Mouse (Mus musculus) layer of hippocampus, adult 2 months (tissue): ENCODE results near the gene Calu. TPM values are rescaled to one million over a fixed set of nuclear protein-coding genes. Genes with fewer than 3 reads are reported as not detected.

Experiments
- DNase-seq, 2 experiments: peaks; one replicate each; pipeline ENCODE4 v3.0.0; 2022; ENCODE audit warnings: low spot score in 2 of 2
- H3K27ac ChIP-seq: fragments of 200-600 bp; 2 replicates; pipeline ENCODE4 v1.8.1; 2022
- H3K4me3 ChIP-seq: fragments of 200-600 bp; 2 replicates; pipeline ENCODE4 v1.8.1; 2022; ENCODE audit warnings: mild to moderate bottlenecking
- CTCF ChIP-seq: fragments of 200-600 bp; conservative IDR thresholded peaks from 2 replicates; pipeline ENCODE4 v1.8.1; 2022; ENCODE audit warnings: antibody characterized with exemption, mild to moderate bottlenecking, moderate library complexity
- long read RNA-seq, 2 experiments: library from polyadenylated mRNA; stranded (forward); transcript quantifications; one replicate each; pipeline ENCODE4 v2.0.0; 2021; ENCODE audit warnings: borderline mapping rate in 2 of 2
- total RNA-seq, 2 experiments: library from RNA; stranded (reverse); gene quantifications; 2 replicates each; pipeline ENCODE4 v1.2.3; 2021

Calu gene
- 10 to 100 TPM; 65.3 to 67.6 TPM for total RNA-seq
- long read RNA-seq, experiment 1, transcript Calu-202 (7 exons, 2,670 nt), result major isoform, 24 of 53 reads
- long read RNA-seq, experiment 1, transcript Calu-201 (7 exons, 3,229 nt), result minor isoform, 22 of 53 reads
- long read RNA-seq, experiment 1, partial matches to known transcripts, result 5 of 53 reads
- long read RNA-seq, experiment 1, other reads (novel, unspliced or antisense), result 2 of 53 reads
- long read RNA-seq, experiment 2, transcript Calu-201 (7 exons, 3,229 nt), result major isoform, 48 of 84 reads
- long read RNA-seq, experiment 2, transcript Calu-202 (7 exons, 2,670 nt), result minor isoform, 31 of 84 reads
- long read RNA-seq, experiment 2, partial matches to known transcripts, result 2 of 84 reads
- long read RNA-seq, experiment 2, other reads (novel, unspliced or antisense), result 3 of 84 reads

DNA sequence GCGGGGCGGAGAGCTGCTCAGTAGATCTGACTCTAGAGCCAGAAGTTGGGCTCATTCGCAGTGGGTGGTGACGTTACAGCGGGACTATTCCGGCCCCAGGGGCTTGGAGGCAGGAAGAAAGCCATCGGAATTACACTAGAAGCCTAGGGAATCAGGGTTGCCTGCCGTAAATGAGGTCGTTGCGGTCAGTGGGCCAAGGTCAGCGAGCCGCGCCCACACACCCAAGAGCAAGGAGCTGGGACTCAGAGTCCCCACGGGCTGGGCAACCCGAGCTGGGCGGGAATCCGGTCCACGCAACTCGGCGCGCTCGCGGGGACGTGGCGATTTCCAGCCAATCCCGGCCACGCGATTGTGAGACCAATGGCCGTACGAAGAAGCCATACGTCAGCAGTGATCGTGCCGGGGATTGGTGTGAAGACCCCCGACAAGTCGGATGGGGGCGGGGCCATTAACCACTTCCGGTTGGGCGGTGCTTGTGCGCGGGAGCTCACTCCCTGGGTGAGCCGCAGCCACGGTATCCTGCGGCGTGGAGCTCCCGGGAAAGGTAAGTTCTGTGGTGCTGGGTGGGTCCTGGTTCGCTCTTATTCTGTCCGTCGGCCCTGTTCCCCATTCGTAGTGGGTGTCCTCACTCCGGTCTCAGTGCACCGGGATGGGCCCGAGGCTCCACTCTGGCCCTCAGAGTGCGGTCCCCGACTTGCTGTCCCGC lies at the start of gene Calu:
Calu (plus strand) TSS at position 405 of the 706 bp plus-strand sequence.
- H3K4me3 ChIP-seq, result peak within 1 kb of the TSS; percentile 91
- peak; percentile 99 to 100 for DNase-seq
- no peak for TF ChIP-seq CTCF
- peak within 1 kb of the TSS; percentile 93 for H3K27ac ChIP-seq

DNA sequence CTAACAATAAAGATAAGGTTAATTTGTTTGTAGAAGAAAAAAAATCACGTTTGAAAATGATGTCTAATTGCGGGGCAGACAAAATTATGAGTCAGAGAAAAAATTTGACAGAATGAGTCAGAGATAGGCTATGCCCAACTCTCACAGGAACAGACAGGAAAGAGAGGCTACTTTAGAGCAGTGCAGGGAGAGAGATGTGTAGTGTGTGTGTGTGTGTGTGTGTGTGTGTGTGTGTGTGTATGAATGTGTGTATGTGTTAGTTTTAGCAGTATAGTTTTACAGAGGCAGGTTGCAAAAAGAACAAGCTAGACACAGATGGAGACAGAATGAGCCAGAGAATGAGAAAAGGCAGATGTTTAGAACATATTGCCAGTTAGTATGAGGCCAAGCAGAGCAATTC lies 48.8 kb upstream of the Calu start:
- no peak for TF ChIP-seq CTCF
- Histone ChIP-seq H3K4me3 (no peak overlapping the region), H3K27ac (no peak overlapping the region)
- no peak for DNase-seq

DNA sequence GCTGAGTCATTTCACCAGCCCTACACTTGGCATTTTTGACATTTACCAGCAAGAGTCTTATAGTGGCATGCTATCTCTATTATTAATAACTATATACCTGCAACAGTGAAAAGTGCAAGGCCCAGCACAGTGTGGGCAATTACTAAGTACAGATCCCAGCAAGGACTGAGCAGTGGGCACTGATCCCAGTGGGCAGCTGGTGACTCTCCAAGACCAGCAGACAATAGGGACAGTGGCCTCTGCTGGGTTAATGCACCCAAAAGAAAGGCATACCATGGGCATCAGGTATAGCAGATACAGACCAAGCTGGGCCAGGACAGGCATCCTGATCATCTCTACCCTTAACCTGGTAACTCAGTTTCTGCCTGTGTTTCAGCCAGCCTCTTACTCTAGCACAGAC lies 44.6 kb upstream of the Calu start:
- TF ChIP-seq CTCF, result no peak
- no peak for DNase-seq
- H3K27ac ChIP-seq, result no peak overlapping the region
- H3K4me3 ChIP-seq, result no peak overlapping the region

DNA sequence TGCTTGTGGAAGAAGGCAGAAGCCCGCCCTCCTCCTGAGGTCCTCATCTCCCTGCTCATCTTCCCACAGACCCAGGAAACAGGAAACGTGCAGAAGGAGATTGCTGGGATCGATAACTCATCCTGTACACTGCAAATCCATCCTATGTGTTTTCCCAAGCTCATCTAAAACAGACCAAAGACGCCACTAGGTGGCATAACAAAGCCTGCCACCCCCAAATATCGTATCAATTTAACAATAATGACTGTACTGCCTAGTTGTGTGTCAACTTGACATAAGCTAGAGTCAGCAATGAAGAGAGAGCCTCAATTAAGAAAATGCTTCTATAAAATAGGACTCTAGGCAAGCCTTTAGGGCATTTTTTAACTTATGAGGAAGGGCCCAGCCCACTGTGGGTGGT lies 44.1 kb upstream of the Calu start:
- no peak for DNase-seq
- TF ChIP-seq CTCF, result peak; percentile 69

DNA sequence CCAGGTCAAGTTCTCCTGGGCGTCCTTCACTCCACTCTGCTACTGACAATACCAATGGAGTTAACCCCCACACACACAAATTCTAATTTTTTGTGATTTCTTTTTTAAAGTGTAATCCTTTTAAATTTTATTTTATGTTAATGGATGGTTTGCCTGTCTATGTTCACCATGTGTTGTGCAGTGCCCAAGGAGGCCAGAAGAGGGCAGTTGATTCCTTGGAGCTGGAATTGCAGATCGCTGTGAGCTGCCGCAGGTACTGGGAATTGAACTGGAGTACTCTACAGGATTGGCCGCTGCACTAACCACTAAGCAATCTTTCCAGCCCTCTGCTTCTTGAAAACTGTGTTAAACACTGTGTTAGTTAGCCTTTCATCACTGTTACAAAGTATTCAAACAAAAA lies 42.4 kb upstream of the Calu start:
- Histone ChIP-seq H3K4me3 (no peak overlapping the region), H3K27ac (no peak overlapping the region)
- DNase-seq, result no peak
- 0 out of 2 replicates have a peak, but pooled peaks have one; percentile 13 for TF ChIP-seq CTCF

More for the DNA sequence above, 44.1 kb upstream of the Calu start:
- Histone ChIP-seq H3K4me3 (no peak overlapping the region), H3K27ac (no peak overlapping the region)

DNA sequence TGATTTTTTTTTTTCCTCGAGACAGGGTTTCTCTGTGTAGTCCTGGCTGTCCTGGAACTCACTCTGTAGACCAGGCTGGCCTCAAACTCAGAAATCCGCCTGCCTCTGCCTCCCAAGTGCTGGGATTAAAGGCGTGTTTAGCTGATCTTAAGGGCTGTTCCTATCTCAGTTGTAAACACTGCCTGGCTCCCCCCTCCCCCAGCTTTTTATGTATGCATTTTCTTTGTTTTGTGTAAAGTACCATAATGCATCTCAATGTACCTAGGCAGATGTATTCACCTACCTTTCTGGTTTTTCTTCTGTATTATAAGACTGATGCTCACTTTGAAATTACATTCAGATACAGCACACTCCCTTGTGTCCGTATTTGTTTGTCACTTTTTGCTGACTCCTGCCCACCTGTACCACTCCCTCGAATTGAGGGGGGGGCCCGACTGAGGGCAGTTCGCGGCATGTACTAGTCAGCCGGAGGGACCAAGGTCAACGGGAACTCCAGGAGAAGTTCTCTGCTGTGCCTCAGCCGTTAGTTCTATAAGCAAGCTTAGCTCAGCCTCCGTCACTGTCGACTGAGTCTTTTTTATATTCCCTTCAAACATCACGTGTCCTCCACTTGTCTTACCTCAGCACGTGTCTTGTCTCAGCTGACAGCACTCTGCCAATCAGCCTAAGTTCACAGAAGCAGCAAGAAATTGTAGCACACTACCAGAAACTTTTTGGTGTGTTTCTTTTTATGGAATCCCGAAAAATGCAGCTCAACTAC lies 38.8 kb upstream of the Calu start:
- H3K4me3 ChIP-seq, result no peak overlapping the region
- DNase-seq, result no peak

DNA sequence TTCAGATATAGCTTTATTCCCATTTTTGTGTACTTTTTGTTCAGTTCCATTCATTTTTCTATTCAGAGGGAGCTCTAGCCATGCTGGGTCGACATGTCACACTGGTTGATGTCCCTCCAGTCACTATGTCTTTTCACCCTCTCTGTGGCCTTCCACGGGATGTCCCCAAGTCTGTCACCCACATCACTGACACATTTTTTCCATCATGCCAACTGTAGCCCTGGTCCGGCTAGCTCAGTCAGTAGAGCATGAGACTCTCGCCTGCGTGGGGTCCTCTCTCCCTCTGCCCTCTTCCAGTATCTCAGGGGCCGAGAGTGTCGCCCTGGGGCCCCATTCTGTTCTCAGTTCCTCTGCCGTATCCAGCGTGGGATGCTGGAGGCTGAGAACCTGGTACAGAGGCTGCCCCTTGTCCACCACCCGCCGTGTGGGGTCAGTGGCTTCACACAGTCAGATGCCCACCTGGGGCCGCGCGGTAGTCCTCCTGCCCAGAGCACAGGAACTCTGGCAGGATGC lies 34.1 kb upstream of the Calu start:
- TF ChIP-seq CTCF, result no peak
- H3K27ac ChIP-seq, result no peak overlapping the region
- DNase-seq, result no peak

More for the DNA sequence above, 38.8 kb upstream of the Calu start:
- TF ChIP-seq CTCF, result no peak
- no peak overlapping the region for H3K27ac ChIP-seq

DNA sequence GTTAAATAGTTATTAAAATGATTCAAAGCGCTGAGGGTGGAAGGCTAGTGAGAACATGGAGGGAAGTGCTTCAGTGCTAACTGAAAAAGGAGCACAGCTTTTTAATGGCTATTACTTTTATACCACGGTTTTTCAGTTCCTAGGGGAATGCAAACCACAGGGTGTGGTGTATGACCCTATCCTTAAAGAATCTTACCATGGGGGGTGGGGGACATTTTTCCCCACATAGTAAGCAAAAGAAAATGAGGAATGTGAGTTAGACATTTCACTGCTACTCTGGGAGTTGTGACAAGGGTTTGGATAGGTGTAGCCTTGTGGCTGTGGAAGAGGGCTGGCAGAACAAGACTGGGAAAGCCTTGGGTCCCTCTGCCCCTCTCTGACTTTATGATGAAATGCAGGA lies 30.6 kb upstream of the Calu start:
- no peak for TF ChIP-seq CTCF
- Histone ChIP-seq H3K27ac (no peak overlapping the region), H3K4me3 (no peak overlapping the region)
- no peak for DNase-seq

More for the DNA sequence above, 34.1 kb upstream of the Calu start:
- no peak overlapping the region for H3K4me3 ChIP-seq

DNA sequence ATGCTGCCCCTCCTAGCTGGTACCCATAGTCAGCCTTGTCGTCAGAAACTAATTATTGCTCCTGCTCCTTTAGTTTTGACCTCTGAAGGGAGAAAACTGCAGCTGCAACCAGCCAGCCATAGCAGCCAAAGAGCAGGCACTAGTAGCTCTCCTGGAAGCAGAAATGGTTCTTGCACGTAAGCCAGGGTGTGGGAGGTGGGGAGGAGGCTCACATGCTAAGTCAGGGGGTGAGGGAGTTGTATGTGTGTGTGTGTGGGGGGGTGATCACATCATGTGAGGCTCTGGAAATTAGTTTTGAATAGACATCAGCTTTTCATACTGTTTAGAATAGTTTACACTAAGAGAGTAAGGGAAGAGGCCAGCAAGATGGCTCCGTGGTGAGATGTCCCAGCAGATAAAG lies 29.9 kb upstream of the Calu start:
- Histone ChIP-seq H3K4me3 (no peak overlapping the region), H3K27ac (no peak overlapping the region)
- TF ChIP-seq CTCF, result no peak
- no peak for DNase-seq

DNA sequence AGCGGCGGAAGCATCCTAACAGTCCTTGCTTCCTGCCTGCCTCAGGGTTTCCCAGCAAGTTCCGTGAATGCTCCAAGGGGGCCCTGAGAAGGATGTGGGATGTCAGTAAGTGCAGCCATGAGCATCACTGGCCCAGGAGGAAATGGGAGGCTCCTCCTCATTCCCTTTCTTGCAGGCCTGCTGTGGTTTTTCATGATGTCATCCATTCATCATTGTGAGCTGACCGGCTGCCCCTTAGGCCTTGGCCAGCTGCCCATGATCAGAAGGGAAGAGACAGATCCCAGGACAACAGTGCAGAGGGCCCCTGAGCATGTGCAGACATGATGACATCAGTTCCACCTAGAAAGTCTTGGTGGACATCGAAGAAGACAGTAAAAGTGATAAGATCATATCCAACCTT lies 29.0 kb upstream of the Calu start, which contains the start of gene Fam71f1:
Fam71f1 (plus strand) TSS at position 262 of the 400 bp plus-strand sequence.
- no peak for DNase-seq
- TF ChIP-seq CTCF, result no peak
- H3K4me3 ChIP-seq, result no peak within 1 kb of the TSS
- no peak within 1 kb of the TSS for H3K27ac ChIP-seq

DNA sequence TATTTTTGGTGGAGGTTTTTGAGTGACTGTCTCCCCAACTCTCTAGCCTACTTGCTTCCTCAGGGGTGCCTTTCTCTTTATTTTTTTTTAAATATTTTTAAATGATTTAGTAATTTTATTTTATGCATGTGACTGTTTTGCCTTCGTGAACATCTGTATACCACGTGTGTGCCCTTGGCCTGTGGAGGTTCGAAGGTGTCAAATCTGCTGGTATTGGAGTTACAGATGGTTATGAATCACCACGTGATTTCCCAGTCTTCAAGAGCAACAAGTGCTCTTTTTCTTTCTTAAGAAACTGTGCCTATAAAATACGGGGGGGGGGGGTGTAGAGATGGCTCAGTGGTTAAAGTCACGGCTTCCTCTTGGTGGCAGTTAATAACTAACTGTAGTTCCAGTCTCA lies 26.3 kb upstream of the Calu start:
- no peak overlapping the region for H3K4me3 ChIP-seq
- no peak for TF ChIP-seq CTCF
- H3K27ac ChIP-seq, result no peak overlapping the region
- no peak for DNase-seq

DNA sequence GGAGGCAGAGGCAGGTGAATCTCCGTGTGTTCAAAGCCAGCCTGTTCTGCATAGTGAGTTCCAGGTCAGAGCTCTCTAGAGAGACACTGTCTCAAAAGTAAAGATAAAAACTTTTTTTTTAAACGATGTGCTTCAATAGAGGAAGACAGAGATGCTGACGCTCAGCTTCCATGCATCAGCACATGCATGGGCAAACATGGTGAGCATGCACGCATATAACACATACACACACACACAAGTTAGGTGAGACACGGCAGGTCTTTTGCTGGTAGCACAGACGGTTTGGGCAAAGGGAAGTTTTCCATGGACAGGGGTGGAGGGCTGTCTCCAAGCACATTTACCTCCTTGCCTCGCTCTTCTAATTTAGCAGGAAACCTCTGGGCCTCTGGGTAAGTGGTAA lies 25.7 kb upstream of the Calu start:
- H3K4me3 ChIP-seq, result no peak overlapping the region
- DNase-seq, result no peak
- no peak overlapping the region for H3K27ac ChIP-seq
- no peak for TF ChIP-seq CTCF

DNA sequence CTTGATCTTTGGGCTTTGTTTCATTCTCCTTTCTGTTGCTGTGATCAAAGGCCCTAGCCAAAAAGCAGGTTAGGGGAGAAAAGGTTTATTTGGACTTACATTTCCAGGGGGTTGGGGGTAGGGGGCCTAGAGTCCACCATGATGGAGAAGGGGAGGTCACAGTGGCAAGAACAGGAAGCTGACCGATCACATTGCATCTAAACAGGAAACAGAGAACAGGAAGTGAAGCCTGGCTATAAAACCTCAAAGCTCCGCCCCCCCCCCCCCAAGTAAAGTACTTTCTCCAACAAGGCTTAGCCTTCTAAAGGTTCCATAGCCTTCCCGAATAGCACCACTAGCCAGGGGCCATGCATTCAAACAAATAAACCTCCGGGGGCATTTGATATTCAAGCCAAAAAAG lies 25.1 kb upstream of the Calu start:
- no peak overlapping the region for H3K27ac ChIP-seq
- no peak for DNase-seq
- no peak overlapping the region for H3K4me3 ChIP-seq
- TF ChIP-seq CTCF, result no peak
